Mouse (Mus musculus) adrenal gland, postnatal 4 days (tissue): ENCODE results near the gene Ang. TPM values are rescaled to one million over a fixed set of nuclear protein-coding genes. Genes with fewer than 3 reads are reported as not detected.

ENCODE experiments used
- DNase-seq, 2 experiments: peaks; one replicate each; pipeline ENCODE4 v3.0.0; 2021 to 2022; ENCODE audit warnings: low spot score in 2 of 2, mixed read lengths in 2 of 2
- total RNA-seq, 2 experiments: library from RNA; stranded (reverse); gene quantifications; 2 replicates each; pipeline ENCODE4 v1.2.3; 2021

Ang gene
- total RNA-seq, 2 experiments from 2014 or later, result 9.9 to 10.7 TPM

DNA sequence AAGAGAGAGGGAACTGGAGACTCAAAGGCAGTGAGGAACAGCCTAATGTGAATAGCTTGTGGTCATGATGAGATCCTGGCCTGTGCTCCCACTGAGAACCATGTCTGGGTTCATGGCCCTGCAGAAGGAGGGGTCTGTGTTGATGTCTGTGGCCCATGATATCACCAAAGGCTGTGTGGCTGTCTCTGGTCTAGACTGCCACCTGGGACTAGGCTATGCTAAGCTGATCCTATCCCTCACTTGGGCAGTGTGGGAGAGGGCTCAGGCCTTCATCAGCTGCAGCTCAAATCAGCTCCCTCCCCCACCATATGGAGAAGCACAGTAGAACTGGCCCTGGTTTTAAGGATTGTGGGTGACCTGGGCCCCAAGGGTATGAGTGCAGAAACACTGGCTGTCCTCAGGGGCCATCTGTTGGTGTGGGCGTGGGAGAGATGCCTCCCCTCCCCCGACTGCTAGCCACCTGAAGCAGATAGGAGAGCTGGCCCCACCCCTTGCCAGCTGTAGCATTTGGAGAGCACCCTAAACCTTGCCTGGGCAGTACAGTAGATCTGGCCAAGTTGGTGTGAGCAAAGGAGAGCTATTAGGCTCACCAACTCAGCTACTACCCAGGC, 36.8 kb downstream of the Ang start:
- no peak for DNase-seq

DNA sequence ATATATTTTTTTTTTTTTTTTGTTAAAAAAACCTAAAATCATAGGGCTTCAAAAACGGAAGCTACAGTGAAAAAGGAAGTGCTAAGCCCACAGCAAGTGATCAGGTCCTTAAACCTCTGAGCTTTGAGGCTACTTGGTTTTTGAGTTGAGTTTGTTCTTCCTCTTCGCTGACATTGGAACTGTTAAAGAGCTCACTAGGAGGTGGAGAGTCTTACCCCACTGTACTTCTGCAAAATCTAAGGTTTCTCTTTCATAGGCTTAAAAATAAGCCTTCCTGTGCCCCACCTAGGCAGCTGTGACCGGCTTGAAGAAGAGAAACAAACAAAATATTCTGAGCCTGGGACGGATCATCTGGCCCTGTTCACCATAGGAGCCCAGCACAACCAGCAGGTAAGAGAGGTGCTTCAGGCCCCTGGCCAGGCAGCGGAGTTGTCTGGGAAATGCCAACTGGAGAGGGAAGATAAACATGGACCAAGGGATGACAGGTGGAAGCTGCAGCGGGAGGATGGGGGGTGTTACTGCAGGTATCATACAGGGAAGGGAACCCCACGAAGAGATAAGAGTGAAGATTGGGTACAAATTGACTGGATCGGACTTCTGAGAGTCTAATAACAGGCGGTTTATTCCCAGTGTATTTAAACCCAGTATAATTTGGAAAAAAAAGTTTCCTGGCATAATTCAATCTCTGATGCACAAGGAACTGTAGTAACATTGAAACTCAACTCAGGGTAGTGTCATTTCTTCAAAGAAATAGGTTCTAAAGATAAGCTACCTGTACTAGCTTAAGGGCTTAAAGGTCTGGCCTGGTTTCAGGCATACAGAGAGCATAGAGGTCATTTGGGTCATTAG, 38.0 kb downstream of the Ang start:
- DNase-seq, result no peak

DNA sequence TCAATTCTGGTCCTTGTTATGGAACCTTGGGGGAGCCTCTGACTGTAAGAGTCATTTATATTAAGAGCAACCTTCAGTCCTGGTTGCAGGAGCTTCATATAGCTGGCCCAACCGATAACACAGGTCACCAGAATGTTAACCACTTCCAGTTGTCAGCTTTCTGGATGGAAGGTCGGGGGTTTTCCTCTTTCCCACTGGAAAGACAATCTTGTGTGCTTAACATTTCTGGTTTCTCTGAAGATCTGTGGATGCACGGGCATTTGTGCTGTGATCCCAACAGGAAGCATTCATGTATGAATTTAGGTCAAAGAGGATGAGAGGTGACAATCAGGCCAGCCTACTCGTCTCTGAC, 38.6 kb downstream of the Ang start:
- no peak for DNase-seq

DNA sequence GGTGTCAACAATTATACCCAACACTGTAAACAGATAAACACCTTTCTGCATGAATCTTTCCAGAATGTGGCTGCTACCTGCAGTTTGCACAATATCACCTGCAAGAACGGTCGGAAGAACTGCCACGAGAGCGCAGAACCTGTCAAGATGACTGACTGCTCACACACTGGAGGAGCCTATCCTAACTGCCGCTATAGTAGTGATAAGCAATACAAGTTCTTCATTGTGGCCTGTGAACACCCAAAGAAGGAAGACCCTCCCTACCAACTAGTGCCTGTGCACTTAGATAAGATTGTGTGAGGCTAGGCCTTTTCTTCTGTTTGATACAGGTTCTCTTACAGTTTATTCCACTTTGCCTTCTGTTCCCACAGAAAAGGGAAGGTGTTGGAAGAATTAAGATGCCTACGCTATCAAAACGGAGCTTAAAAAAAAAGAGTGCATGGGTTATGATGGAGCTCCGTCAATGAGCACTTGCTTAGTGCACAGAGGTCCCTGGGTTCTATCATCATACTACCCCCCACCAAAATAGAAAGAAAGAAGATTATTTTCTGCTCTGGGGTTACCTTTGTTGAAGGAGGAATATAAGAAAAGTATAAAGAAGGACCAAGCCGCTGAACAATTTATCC, 39.5 kb downstream of the Ang start:
- DNase-seq, result no peak

DNA sequence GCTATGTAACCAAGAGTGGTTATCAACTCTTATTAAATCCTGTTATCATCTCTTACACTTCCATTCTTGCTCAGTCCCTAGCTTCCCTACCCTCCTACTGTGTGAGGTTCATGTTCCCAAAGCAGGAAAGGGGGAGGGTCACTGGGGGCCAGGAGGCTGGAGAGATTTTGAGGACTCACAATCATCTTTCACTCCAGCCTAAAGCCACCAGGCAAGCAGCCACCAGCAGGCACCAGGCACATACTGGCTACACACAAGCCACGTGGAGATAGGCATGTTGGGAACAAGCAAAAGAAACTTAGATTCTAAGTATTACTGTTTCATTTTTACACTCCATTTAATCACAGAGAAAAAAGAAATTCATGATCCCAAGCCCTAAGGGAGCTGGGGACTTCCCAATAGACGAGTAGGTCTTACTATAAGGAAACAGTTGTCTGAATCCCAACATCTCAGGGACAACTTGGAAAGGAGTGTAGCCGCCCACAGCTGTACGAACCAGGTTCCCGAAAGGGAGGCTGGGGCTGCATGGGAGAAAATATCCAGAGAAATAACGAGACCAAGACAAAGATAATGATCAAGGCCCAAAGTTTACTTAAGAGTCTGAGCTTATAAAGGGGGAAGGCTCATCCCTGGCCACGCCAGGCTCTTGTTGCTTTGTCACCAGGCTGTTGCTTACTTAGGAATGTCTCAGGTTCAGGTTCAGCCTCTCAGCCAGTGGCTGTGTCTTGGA, 40.3 kb downstream of the Ang start:
- no peak for DNase-seq

DNA sequence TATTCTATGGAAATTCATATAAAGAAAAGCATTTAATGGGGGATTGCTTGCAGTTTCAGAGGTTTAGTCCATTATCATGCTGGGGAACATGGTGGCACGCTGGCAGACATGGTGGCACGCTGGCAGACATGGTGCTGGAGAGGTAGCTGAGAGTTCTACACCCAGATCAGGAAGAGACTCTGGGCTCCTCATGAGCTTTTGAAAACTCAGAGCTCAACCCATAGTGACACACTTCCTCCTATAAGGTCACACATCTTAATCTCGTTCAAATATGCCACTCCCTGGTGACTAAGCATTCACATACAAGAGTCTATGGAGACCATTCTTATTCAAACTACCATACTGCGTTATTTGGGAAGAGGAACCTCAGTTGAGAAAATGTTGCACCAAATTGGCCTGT, 41.4 kb downstream of the Ang start:
- no peak for DNase-seq

DNA sequence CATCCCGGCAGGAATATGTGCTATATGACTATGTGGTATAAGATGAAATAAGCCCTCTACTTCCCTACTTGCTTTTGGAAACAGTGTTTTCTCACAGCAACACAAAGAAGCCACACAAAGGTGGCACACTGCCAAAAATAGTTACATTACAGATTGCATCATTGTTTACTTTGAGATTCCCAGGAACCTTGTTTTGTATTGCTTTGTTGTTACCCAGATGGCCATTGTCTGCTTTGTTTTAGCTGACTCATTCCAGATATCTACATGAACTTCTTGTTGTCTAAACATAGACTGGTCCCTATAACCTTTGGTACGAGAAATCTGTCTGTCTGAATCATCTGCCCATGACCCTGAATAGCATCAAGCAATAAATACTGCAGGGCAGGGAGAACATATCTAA, 49.4 kb downstream of the Ang start:
- no peak for DNase-seq

DNA sequence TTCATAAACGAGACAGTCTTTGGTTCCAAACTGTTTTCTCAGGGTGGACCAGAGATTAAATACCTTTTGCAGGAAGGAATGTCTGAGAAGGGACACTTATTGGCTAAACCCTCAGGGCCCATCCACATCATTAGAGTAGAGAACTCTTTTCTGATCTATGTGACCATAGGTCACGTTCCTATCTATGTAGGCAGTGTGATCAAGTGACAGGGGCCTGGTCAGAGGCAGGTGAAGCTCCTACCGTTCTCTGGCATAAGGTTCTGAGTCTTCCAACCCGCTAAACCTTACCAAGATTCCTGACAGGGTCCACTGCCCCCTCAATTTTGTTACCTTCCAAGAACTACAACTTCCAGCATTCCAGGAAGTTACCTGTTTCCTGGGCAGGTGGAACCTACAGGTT, 51.2 kb downstream of the Ang start:
- no peak for DNase-seq

DNA sequence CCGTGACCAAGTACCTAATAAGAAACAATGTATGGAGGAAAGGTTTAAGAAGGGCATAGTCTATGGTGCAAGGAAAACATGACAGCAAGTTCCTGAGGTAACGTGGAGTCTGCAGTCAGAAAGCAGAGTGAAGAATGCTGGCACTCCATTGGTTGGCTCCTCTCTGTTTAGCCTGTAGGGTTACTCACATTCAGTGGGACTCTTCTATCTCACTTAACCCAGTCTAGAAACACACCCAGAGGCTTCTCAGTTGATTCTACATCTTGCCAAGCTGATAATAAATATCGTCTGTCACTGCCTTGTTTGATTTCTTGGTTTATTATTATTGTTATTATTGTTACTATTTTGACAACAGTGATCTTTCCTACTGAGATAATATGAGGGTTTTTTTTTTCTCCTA, 51.6 kb downstream of the Ang start:
- no peak for DNase-seq

DNA sequence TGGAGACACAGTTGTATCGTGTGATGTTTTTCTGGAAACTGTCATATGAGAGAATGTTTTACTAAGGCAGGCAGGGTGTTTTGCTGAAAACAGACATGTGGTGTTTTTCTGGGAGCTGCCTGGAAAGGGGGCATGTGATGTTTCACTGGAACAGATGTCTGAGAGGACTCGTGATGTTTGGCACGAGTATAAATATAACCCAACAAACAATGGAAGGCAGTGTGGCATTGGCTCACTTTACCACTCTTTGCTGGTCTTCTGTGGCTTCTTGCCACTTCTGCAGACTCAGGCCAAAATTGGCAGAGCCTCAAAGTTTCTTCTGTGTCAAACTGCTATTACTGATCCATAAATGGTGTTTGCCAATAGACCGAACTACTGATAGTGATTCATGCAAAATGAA, 52.3 kb downstream of the Ang start:
- DNase-seq, result no peak

DNA sequence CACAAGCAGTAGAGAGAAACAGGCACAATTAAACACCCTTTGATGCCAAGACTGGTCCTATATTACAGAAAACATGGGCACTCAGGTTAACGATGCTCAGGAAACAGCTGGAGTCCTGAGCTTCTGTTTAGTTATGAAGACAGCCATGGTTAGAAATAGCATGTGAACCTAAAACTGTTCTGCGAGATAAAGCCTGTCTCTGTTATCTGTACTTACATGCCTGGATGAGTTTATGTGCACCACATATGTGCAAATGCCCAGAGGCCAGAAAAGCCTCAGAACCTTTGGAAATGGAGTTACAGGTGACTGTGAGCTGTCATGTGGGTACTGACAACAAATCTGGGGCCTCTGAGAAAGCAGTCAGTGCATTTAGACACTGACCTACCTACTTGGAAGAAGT, 53.0 kb downstream of the Ang start:
- no peak for DNase-seq

DNA sequence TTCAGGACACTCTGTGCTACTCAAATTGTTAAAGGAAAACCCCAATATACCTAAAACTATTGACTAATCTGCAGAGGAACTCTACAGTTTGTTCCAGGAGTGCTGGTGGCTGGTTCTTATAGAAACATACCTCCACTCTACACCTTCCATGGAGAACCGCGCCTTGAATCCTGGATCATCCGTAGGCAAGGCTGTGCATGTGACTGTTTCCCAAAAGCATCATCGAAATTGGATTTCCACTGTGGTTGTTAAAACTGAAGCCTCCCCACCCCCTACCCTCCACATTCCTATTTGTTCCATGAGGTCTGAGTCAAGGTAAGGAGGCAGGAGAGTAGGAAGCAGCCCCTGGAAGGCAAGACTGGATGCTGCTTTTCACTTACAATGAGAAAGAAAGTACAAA, 53.5 kb downstream of the Ang start:
- DNase-seq, result no peak

DNA sequence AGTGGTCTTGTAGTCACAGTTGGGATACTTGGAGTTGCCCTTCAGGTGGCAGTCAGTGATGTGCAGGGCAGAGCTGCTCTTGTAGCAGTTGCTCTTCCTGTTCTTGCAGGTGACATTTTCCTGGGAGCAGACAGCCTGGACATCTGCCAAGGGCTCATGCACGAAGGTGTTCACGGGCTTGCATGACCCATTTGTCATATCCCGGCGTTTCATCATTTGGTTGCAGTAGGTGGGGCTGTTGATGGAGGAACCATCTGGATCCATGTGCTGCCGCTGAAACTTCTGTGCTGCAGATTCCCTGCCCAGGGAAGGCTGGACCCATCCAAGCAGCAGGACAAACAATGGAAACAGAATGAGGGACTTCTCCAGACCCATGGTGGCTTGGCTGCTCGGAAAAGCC, 54.6 kb downstream of the Ang start:
- no peak for DNase-seq

DNA sequence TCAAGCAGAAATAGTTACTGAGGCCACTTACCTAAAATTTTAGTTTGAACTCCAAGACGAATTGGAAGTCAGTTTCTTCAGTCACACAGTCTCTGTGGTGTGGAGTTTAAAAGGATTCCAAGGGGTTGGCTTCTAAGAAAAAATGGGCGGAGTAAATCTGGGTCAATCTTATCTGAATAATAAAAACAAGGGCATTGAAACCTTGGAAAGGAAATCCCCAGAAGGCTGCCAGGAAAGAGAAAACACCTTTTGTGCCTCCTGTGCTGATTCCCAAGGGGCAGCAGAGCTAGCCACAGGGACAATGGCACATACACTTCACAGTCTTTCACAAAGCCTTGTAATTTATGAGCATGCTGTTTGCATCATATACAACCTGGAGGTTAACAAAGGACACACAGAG, 55.7 kb downstream of the Ang start, which contains the start of gene Rnase1:
TSS of gene Rnase1 (minus strand) at position 101 of the 400 bp plus-strand sequence.
- DNase-seq, result no peak

DNA sequence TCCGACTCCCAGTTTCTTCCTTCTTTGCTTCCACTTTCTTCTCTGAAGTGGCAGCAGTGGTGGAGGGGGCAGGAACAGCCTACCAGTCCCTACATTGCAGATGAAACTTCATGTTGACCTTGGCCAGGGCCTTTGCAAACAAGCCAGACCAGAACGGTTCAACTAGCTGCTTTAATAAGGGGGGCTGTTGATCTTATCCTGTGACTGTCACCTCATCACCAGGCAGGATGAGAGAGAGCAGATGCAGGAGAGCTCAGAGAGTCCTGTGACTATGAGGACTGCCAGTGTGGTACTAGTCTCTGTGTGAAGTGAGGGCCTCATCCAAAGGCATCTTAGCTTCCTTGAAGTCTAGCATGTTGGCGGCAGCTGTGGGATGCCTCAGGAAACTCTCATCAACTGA, 57.1 kb downstream of the Ang start:
- no peak for DNase-seq

DNA sequence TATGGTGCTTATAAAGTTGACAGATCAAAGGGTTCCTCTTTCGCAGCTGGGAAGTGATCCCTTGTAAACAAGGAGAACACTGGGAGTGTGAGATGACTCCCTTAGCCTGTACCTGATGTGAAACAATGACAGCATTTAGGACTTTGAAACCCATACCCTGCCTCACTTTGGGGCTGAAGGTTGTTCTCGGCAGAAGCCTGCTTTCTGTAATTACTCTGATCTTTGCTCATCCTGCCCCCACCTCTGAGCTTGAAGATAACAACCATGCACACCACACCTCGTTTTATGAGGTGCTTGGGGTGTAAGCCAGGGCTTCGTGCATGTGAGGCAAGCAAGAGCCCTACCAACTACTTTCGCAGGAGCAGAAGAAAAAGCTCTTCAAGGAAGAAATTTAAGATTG, 58.2 kb downstream of the Ang start:
- DNase-seq, result no peak

DNA sequence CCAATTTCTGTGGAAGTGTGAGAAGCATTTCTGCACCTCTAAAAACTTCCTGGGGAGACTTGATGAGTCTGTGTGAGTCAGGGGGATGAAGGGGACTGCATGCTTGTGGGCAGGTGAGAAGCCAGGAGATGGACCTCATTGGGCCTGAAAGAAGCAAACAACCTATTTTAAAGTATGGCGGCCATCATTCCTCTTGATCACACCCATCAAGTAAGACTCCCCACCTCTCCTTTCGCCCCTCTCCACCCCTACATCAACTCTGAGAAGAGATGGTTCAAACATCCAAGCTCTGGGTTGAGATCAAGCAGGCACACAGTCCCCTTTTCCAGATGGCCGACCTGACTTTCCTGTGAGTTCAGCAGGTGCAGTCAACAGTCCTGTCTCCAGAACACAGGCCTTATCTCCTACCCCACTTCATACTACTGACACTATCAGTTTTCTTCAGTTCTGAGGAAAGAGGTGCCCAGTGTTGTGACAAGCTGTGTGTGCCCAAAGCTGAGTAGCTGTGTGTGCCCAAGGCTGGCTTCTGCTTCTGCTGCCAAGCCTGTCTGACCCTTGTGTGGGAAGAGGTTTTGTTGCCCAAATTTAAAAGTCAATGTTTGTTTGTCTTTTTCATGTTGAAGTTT, 59.4 kb downstream of the Ang start:
- DNase-seq, result no peak
